Mouse (Mus musculus) liver, adult 2 months (tissue): ENCODE measurements at regions not wholly inside any gene's neighbourhood (a gene's known extent, or its start where the extent isn't known, plus 50 kb on each side); places are given as distances from the start of the nearest gene placed in this dataset.

Experiments
- CTCF ChIP-seq: fragments of 200-500 bp; IDR thresholded peaks from 2 replicates; pipeline ENCODE4 v1.5.1; 2011; ENCODE audit warnings: low read depth, low read length, control low read depth
- POLR2A ChIP-seq: fragments of 200-500 bp; IDR thresholded peaks from 2 replicates; pipeline ENCODE4 v1.6.1; 2011; ENCODE audit warnings: low read length, control low read depth; ENCODE audit not compliant: insufficient read depth; ENCODE audit errors: extremely low read depth

- TF ChIP-seq POLR2A = no peak
- TF ChIP-seq CTCF = no peak
Observed at GRCm38 (mm10) chr1:183803826-183804225, 209.3 kb upstream of the Dusp10 start.
